Mouse (Mus musculus): ENCODE data around the gene Bace2. TPM values are rescaled to one million over a fixed set of nuclear protein-coding genes. Genes with fewer than 3 reads are reported as not detected.

The Bace2 gene
- total RNA-seq, 1 experiment from 2014 or later: 14.7 TPM

GRCm38 (mm10) chr16:97467993-97468791 is 111.7 kb downstream of the Bace2 start:
- no peak for DNase-seq

- no peak for DNase-seq
Observed at GRCm38 (mm10) chr16:97474671-97475070, 118.1 kb downstream of the Bace2 start.

DNA sequence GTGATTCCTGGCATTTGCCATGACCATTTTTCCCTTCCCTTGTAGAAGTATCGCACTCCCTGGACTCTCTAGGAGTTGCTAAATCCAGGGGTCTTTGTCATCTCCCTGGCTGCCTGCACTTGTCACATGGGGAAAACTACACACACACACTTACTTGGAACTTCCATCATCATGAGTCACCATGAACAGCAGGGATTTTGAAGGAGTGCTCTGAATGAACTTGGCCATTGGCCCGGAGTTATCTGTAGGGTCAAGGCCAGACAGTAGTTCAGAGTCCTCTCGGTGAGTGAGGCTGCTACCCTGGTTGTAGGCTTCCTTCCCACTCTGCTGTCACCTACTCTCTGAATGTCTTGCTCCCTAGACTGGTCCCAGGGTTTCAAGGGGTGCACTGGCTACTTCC is 119.0 kb downstream of the Bace2 start:
- DNase-seq: peak; percentile 75

DNA sequence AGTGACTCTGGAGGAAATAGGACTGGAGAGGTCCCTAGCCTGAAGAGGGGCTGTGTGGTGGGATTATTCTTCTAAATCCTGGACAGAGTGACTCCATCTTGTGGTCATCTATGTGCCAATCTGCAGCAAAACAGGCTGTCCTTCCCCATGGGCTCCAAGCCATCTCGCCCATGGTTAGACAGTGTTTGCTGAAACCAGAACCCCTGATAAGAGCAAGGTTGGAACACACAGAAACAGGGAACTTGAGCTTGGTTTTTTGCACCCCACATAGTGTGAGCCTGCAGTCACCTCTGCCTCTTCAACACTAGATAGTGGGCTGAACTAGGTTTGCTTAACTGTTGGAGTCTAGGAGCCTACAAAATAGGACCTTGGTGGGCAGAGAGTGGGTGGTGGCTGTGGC is 120.0 kb downstream of the Bace2 start:
- no peak for DNase-seq

- no peak for DNase-seq
Observed at GRCm38 (mm10) chr16:97478655-97479054, 122.1 kb downstream of the Bace2 start.

DNA sequence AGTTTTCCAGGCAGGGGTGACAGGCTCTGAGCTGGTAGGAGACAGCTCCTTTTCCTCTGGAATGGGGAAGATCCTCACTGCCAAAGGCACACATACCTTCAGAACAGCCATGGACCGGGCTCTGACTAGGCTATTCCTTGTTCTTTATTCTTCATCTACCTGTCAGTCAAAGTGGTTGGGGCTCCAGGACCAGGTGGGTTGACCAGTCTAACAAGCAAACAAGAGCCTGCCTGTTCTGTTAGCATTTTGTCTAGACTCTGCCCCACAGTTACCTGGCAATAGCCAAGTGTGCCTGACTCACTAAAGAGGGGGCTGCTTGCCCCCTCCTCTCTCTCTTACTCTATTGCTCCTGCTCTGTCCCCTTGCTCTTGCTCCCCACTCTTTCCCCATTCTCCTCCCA is 135.8 kb downstream of the Bace2 start:
- DNase-seq: no peak

Other genes with a start within 250 kb of the Bace2 start
- 0.18 TPM in 1 of 2 replicates, not detected in the other for gene Dscam, start 186.0 kb upstream of the Bace2 start, total RNA-seq (2021)
- gene Mx1, start 106.2 kb downstream of the Bace2 start, total RNA-seq (2021): 2.0 and 2.8 TPM in 2 replicates
- not detected in 2 replicates for gene Fam3b, start 158.1 kb downstream of the Bace2 start, total RNA-seq (2021)